Mouse (Mus musculus): ENCODE results near the gene Tusc2. TPM values are rescaled to one million over a fixed set of nuclear protein-coding genes. Genes with fewer than 3 reads are reported as not detected.
A peak's percentile ranks its signal among the peaks of the same experiment; 100 is the strongest.

Gene Tusc2
- polyA plus RNA-seq, 1 experiment from 2014 or later, result 46.5 TPM

- Histone ChIP-seq H3K36me3 (no peaks in the 10 kb centered on the region), H3K4me1 (peaks cover 89% of the 10 kb centered on the region), H3K9me3 (replicated peaks) (no peaks in the 10 kb centered on the region), H3K4me3 (replicated peaks) (peak overlapping the region; percentile 25; the same call in 1 of the 2 replicates), H3K4me2 (peak overlapping the region; percentile 45; the same call in 1 of the 2 replicates), H3K9ac (peak overlapping the region; percentile 26; the same call in 1 of the 2 replicates), H3K27ac (peak overlapping the region; percentile 94), H3K27me3 (no peaks in the 10 kb centered on the region)
- 59% methylated on average over 9 of the region's 9 CpGs for WGBS
- no peak for ATAC-seq (replicated peaks; ENCODE audit: low FRiP score)
Measured at GRCm38 (mm10) chr9:107607653-107608245, 44.7 kb downstream of the Tusc2 start.

DNA sequence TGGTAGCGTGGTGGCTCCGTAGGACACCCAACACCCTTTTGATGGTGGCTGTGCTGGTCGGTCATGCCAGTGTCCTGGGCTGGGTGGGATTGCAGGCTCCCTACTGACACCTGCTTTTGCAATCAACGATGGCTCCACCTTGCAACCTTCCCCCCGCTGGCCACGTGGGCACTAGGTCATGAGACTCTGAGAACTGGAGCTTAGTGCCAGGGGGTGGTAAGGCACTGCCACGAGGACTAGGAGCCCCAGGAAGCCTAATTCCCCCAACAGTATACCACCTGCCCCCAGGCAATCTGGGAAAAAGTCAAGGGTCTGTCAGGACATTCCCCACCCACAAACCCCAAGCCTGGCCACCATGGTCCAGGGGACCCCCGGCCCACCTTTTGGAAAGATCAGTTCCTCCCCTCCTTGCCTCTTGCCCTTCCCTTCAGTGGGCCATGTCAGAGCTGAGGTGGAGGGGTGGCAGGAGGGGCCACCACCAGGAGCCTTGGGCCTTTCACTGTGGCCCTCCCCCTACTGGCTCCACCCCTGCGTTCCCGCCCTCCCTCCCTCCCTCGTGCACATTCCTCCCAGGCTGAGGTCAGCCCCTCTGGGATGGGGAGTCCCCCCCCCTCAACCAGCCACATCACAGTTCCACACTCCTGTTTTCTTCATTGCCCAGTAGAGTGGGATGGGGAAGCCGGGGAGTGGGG is 45.8 kb downstream of the Tusc2 start, which contains the start of gene Sema3b:
Gene Sema3b (minus strand): TSS at position 489 of the 692 bp plus-strand sequence.
- Histone ChIP-seq H3K4me2 (peak within 1 kb of the TSS; percentile 8; the same call in 1 of the 2 replicates), H3K27ac (peak within 1 kb of the TSS; percentile 94), H3K4me3 (replicated peaks) (no peak within 1 kb of the TSS), H3K36me3 (peaks cover 4% of the 10 kb centered on the region), H3K4me1 (peaks cover 85% of the 10 kb centered on the region), H3K9ac (0 out of 2 replicates have a peak within 1 kb of the TSS, but pooled peaks have one; percentile 26), H3K27me3 (no peaks in the 10 kb centered on the region), H3K9me3 (replicated peaks) (no peaks in the 10 kb centered on the region)
- 43% methylated on average over 12 of the region's 12 CpGs for WGBS
- no peak for ATAC-seq (replicated peaks; ENCODE audit: low FRiP score)

- Histone ChIP-seq H3K4me1 (peaks cover 83% of the 10 kb centered on the region), H3K27ac (peak overlapping the region; percentile 45; the same call in 1 of the 2 replicates), H3K27me3 (no peaks in the 10 kb centered on the region), H3K9me3 (replicated peaks) (no peaks in the 10 kb centered on the region), H3K4me3 (replicated peaks) (no peak overlapping the region), H3K36me3 (peaks cover 10% of the 10 kb centered on the region), H3K9ac (no peak overlapping the region), H3K4me2 (peak overlapping the region; percentile 8; the same call in 1 of the 2 replicates)
- 67% methylated on average over 4 of the region's 4 CpGs for WGBS
- ATAC-seq (replicated peaks; ENCODE audit: low FRiP score), result no peak
Measured at GRCm38 (mm10) chr9:107609433-107609830, 46.4 kb downstream of the Tusc2 start.

- Histone ChIP-seq H3K4me1 (peaks cover 61% of the 10 kb centered on the region), H3K4me2 (peak overlapping the region; percentile 84), H3K9me3 (replicated peaks) (no peaks in the 10 kb centered on the region), H3K27ac (peak overlapping the region; percentile 91), H3K4me3 (replicated peaks) (no peak overlapping the region), H3K27me3 (no peaks in the 10 kb centered on the region), H3K9ac (peak overlapping the region; percentile 62), H3K36me3 (peaks cover 32% of the 10 kb centered on the region)
- ATAC-seq (replicated peaks; ENCODE audit: low FRiP score), result no peak
- WGBS, result 79% methylated on average over 6 of the region's 6 CpGs
Measured at GRCm38 (mm10) chr9:107611456-107612190, 48.6 kb downstream of the Tusc2 start.

- Histone ChIP-seq H3K9ac (peak overlapping the region; percentile 62), H3K27me3 (no peaks in the 10 kb centered on the region), H3K4me2 (peak overlapping the region; percentile 84), H3K4me1 (peaks cover 53% of the 10 kb centered on the region), H3K4me3 (replicated peaks) (peak overlapping the region; percentile 44), H3K27ac (peak overlapping the region; percentile 91), H3K36me3 (peaks cover 37% of the 10 kb centered on the region), H3K9me3 (replicated peaks) (no peaks in the 10 kb centered on the region)
- WGBS, result 3% methylated on average over 47 of the region's 48 CpGs
- ATAC-seq (replicated peaks; ENCODE audit: low FRiP score), result peak; percentile 93
Measured at GRCm38 (mm10) chr9:107612191-107612944, 49.3 kb downstream of the Tusc2 start.

DNA sequence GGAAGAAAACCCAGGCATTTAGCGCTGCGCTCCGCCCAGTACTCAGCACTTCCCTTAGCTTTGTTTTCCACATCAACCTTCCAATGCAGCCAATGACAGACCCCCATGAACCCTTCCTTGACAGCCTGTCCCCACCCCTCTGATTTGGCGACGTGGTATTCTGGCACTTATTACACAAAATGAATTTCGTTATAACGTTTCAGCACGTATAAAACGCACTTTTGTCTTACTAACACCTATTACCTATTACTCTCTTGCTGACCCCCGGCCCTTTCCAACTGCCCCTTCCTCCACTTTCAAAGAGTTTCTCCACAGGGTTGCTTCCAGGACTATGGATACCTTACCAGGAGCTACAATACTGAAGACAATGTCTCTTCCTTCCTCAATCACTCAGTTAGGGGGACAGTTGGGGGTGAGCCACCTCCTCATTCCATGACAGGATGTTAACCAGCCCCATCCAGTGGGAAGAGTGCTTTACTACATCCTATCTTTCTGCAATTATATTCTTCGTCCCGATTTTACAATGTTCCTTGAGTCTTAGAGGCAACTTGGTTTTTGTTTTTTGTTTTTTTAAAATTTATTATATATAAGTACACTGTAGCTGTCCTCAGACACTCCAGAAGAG is 50.0 kb downstream of the Tusc2 start:
- Histone ChIP-seq H3K9ac (peak overlapping the region; percentile 30), H3K4me3 (replicated peaks) (peak overlapping the region; percentile 44), H3K27me3 (no peaks in the 10 kb centered on the region), H3K36me3 (peaks cover 42% of the 10 kb centered on the region), H3K4me1 (peaks cover 48% of the 10 kb centered on the region), H3K27ac (peak overlapping the region; percentile 91), H3K9me3 (replicated peaks) (no peaks in the 10 kb centered on the region), H3K4me2 (peak overlapping the region; percentile 84)
- ATAC-seq (replicated peaks; ENCODE audit: low FRiP score), result peak; percentile 5
- 9% methylated on average over 12 of the region's 12 CpGs for WGBS

GRCm38 (mm10) chr9:107615035-107615434 is 52.0 kb downstream of the Tusc2 start:
- H3K9ac ChIP-seq, result no peak overlapping the region
- no peak overlapping the region for H3K4me2 ChIP-seq
- ATAC-seq (replicated peaks; ENCODE audit: low FRiP score), result no peak
- H3K36me3 ChIP-seq, result peaks cover 62% of the 10 kb centered on the region
- H3K4me3 ChIP-seq (replicated peaks), result no peak overlapping the region
- H3K27ac ChIP-seq, result peak overlapping the region; percentile 59
- no peaks in the 10 kb centered on the region for H3K9me3 ChIP-seq (replicated peaks)
- no peaks in the 10 kb centered on the region for H3K27me3 ChIP-seq
- H3K4me1 ChIP-seq, result peaks cover 48% of the 10 kb centered on the region
- WGBS, result 80% methylated on average over 4 of the region's 4 CpGs

Other genes starting within 250 kb of the Tusc2 start
- 10.9 and 11.8 TPM in 2 replicates for gene Hemk1, start 224.9 kb upstream of the Tusc2 start, polyA plus RNA-seq (2015; fragmentation: Nextera tagmentation; extraction: Ambion mirVana)
- 0.81 and 0.90 TPM in 2 replicates for gene 6430571L13Rik, start 222.7 kb upstream of the Tusc2 start, polyA plus RNA-seq (2015; fragmentation: Nextera tagmentation; extraction: Ambion mirVana)
- 0.84 and 0.93 TPM in 2 replicates for gene Cacna2d2, start 163.6 kb upstream of the Tusc2 start, polyA plus RNA-seq (2015; fragmentation: Nextera tagmentation; extraction: Ambion mirVana)
- 45.0 and 49.4 TPM in 2 replicates for gene Tmem115, start 29.3 kb upstream of the Tusc2 start, polyA plus RNA-seq (2015; fragmentation: Nextera tagmentation; extraction: Ambion mirVana)
- 31.5 and 33.9 TPM in 2 replicates for gene Cyb561d2, start 21.1 kb upstream of the Tusc2 start, polyA plus RNA-seq (2015; fragmentation: Nextera tagmentation; extraction: Ambion mirVana)
- gene Nprl2, start 21.0 kb upstream of the Tusc2 start, polyA plus RNA-seq (2015; fragmentation: Nextera tagmentation; extraction: Ambion mirVana), result 44.4 and 46.8 TPM in 2 replicates
- 1.2 and 2.9 TPM in 2 replicates for gene Zmynd10, start 16.0 kb upstream of the Tusc2 start, polyA plus RNA-seq (2015; fragmentation: Nextera tagmentation; extraction: Ambion mirVana)
- 61.7 and 63.4 TPM in 2 replicates for gene Rassf1, start 11.7 kb upstream of the Tusc2 start, polyA plus RNA-seq (2015; fragmentation: Nextera tagmentation; extraction: Ambion mirVana)
- 111 and 117 TPM in 2 replicates for gene Hyal2, start 4.7 kb downstream of the Tusc2 start, polyA plus RNA-seq (2015; fragmentation: Nextera tagmentation; extraction: Ambion mirVana)
- gene Hyal1, start 13.7 kb downstream of the Tusc2 start, polyA plus RNA-seq (2015; fragmentation: Nextera tagmentation; extraction: Ambion mirVana), result 8.6 and 10.5 TPM in 2 replicates
- gene Naa80, start 15.6 kb downstream of the Tusc2 start, polyA plus RNA-seq (2015; fragmentation: Nextera tagmentation; extraction: Ambion mirVana), result 16.0 and 19.3 TPM in 2 replicates
- gene Hyal3, start 17.6 kb downstream of the Tusc2 start, polyA plus RNA-seq (2015; fragmentation: Nextera tagmentation; extraction: Ambion mirVana), result 1.3 TPM in 2 replicates
- 47.8 and 55.8 TPM in 2 replicates for gene Ifrd2, start 24.4 kb downstream of the Tusc2 start, polyA plus RNA-seq (2015; fragmentation: Nextera tagmentation; extraction: Ambion mirVana)
- gene Sema3b, start 46.0 kb downstream of the Tusc2 start, polyA plus RNA-seq (2015; fragmentation: Nextera tagmentation; extraction: Ambion mirVana), result 21.1 and 22.5 TPM in 2 replicates
- 403 and 424 TPM in 2 replicates for gene Gnai2, start 72.1 kb downstream of the Tusc2 start, polyA plus RNA-seq (2015; fragmentation: Nextera tagmentation; extraction: Ambion mirVana)
- 7.1 and 8.1 TPM in 2 replicates for gene Slc38a3, start 106.3 kb downstream of the Tusc2 start, polyA plus RNA-seq (2015; fragmentation: Nextera tagmentation; extraction: Ambion mirVana)
- 3.9 and 4.6 TPM in 2 replicates for gene Gnat1, start 116.5 kb downstream of the Tusc2 start, polyA plus RNA-seq (2015; fragmentation: Nextera tagmentation; extraction: Ambion mirVana)
- 21.3 and 23.9 TPM in 2 replicates for gene Sema3f, start 147.2 kb downstream of the Tusc2 start, polyA plus RNA-seq (2015; fragmentation: Nextera tagmentation; extraction: Ambion mirVana)
- 194 and 207 TPM in 2 replicates for gene Rbm5, start 207.7 kb downstream of the Tusc2 start, polyA plus RNA-seq (2015; fragmentation: Nextera tagmentation; extraction: Ambion mirVana)

Data from kidney, embryonic 15.5 days (tissue).